Mouse (Mus musculus) ovary, adult 10 weeks (tissue): ENCODE data around the gene Cd5. TPM values are rescaled to one million over a fixed set of nuclear protein-coding genes. Genes with fewer than 3 reads are reported as not detected.

Experiments used
- polyA plus RNA-seq: library from polyadenylated mRNA; stranded (reverse); fragments of 350-450 nt; fragmentation: Illumina TruSeq; extraction: RNeasy Lipid Tissue Mini Kit (QIAGEN cat#74804); gene quantifications from one replicate; pipeline ENCODE4 v1.2.3, GENCODE M21; 2014

Cd5 gene
- not detected for polyA plus RNA-seq

DNA sequence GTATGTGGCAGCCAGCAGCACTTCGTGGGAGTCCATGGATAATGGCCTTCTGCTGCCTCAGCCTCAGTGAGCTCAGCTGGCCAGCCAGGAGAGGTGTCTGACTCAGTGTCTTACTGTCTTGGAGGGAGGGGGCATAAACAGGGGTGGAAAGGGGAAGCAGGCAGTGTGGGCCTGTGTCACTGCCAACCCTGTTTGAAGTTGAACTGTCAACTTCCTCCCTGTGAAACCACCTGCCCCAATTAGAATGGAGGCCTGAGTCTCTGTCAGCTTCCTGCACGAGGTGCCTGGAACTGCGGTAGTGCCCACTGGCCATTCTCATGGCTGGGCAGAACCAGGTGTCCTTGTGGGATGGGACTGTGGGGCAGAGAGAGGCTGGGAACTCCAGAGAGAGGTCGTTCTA is at the start of gene Cd5:
Gene Cd5, minus strand, starts transcription at position 192 of the 400 bp plus-strand sequence.

DNA sequence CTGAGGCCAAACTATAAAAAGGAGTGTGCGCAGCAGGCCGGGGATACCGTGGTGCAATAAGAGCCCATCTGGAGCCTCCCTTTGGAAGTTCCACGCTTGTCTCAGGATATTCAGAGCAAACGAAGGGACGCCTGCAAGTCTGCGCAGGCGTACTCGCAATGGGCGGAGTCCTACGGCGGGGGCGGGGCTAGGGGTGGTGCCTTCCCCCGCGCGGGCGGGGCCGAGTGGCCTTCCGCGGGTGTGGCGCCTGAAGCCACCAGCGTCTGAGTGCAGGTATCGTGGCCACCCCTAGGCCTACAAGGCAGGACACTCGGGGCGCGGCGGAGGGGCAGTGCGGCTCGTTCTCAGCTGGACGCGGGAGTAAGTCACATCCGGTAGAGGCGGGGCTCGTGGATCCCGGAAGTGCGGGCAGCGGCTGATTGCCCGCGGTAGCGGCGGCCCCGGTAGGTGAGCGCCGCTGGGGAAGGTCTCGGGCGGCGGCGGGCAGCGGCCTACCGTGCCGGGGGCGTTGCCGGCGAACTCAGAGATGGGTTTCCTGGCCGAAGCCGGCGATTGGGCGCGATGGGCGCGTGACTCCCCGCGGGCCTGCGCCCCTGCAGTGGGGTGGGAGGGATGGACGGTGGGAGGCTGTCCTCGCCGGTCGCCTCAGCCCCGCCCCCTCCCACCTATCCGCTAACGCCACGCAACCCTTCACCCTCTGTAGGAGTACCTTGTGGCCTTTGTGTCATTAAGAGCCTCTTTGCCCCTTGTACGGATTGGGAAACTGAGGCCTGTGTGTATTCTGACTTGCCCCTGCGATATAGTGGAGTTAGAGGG is 50.1 kb downstream of the Cd5 start, which contains the start of gene Vps37c:
Gene Vps37c, plus strand, starts transcription at position 199 of the 816 bp plus-strand sequence.

DNA sequence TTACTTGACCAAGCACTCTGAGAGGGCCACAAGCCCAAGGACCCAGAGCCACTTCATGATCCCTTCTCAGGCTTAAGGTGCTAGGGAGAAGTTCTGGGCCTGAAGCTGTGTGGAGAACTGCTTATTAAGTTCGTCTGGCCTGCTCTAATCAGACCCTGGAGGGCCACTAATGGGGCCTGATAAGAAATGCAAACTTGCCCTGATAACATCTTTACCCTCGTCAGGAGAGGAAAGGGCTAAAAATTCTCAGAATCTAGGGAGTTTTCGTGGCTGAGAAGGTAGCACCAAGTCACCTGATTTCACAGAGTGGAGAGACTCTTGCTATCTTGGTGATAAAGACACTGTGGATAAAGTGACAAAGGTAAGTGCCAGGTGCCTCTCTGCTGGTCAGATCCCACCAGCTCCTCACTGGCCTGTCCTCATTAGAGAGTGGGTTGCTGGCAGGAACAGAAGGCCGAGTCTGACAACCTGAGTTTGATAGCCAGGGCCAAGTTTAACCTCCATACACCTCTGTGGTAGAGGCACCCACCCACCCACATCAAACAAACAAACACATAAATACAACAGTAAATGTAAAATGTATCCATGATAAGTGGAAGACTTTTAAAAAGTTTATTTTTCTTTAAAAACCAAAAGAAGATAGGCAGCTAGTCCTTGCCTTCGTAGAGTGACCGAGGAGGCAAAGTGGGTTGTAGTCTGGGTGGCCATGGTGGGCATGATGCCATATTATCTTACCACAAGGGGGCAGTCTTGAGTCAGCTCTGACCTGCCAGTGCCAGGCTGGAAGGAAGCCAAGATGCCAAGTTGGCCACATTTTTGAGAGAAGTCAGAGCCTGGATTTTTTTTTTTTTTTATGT is 60.7 kb downstream of the Cd5 start, which contains the start of gene Pga5:
Gene Pga5, minus strand, starts transcription at position 157 of the 857 bp plus-strand sequence.

Other genes with a start within 250 kb of the Cd5 start
- 60.6 TPM for gene Cpsf7, start 213.7 kb downstream of the Cd5 start, polyA plus RNA-seq
- gene Sdhaf2, start 212.9 kb downstream of the Cd5 start, polyA plus RNA-seq = 64.2 TPM
- 3.9 TPM for gene Tmem216, start 182.8 kb downstream of the Cd5 start, polyA plus RNA-seq
- gene Cyb561a3, start 161.8 kb downstream of the Cd5 start, polyA plus RNA-seq = 2.4 TPM
- gene Tmem138, start 161.6 kb downstream of the Cd5 start, polyA plus RNA-seq = 11.9 TPM
- 102 TPM for gene Ddb1, start 133.7 kb downstream of the Cd5 start, polyA plus RNA-seq
- gene Tkfc, start 133.3 kb downstream of the Cd5 start, polyA plus RNA-seq = 2.5 TPM
- not detected for gene Vwce, start 104.8 kb downstream of the Cd5 start, polyA plus RNA-seq
- not detected for gene Pga5, start 60.9 kb downstream of the Cd5 start, polyA plus RNA-seq
- gene Vps37c, start 50.3 kb downstream of the Cd5 start, polyA plus RNA-seq = 1.8 TPM
- gene Cd6, start 91.1 kb upstream of the Cd5 start, polyA plus RNA-seq = not detected
- gene Slc15a3, start 100.7 kb upstream of the Cd5 start, polyA plus RNA-seq = 2.0 TPM
- not detected for gene Tmem132a, start 130.9 kb upstream of the Cd5 start, polyA plus RNA-seq
- 4.5 TPM for gene Tmem109, start 143.0 kb upstream of the Cd5 start, polyA plus RNA-seq
- gene Prpf19, start 156.2 kb upstream of the Cd5 start, polyA plus RNA-seq = 87.3 TPM
- 0.46 TPM for gene Zp1, start 181.6 kb upstream of the Cd5 start, polyA plus RNA-seq
- gene Ptgdr2, start 198.2 kb upstream of the Cd5 start, polyA plus RNA-seq = 0.48 TPM
- 1.6 TPM for gene Ccdc86, start 210.3 kb upstream of the Cd5 start, polyA plus RNA-seq
- gene Ms4a10, start 235.7 kb upstream of the Cd5 start, polyA plus RNA-seq = not detected